Mouse (Mus musculus) adrenal gland, postnatal 10 days (tissue): ENCODE measurements around the gene Rgp1. TPM values are rescaled to one million over a fixed set of nuclear protein-coding genes. Genes with fewer than 3 reads are reported as not detected.

Source experiments
- DNase-seq: peaks from one replicate; pipeline ENCODE4 v3.0.0; 2021; ENCODE audit warnings: mixed read lengths
- total RNA-seq, 2 experiments: library from RNA; stranded (reverse); gene quantifications; 2 replicates each; pipeline ENCODE4 v1.2.3; 2021

The Rgp1 gene
- total RNA-seq, 2 experiments from 2014 or later: 41.7 to 54.1 TPM

DNA sequence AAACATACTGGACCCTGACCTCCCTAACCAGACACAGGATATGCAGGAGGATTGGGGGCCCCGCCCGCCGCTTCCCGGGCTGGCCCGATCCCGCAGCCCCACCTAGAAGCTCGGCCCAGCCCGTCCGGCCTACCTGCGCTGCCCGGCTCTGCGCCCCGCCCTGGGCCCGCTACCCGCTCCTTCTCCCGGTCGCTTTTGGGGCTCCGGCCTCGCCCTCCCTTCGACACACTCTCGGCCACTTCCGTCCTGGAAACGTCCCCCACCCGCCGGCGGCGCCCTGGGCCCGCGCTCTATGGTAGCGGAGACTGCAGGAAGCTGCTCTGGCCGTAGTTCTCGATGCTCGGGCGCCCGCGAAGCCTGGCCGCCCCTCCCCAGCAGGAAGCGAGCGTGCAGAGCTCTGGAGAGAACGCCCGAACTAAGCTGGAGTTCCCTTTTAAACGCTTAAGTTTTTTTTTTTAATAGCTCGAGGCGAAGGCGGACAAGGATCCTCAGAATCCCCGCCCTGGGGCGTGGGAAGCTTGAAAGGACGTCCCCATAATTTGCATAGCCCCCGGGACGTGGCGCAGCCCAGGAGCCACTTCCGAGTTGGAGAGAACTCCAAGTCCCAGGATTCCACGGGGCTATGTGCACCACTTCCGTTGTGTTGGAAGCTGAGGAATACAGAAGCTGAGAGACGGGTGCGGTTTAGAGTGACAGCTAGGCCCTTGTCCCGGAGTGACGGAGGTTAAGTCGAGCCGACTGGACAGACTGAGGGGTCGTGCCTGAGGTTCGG lies 16.3 kb upstream of the Rgp1 start, which contains the start of the genes Creb3 and Tln1:
Gene Creb3 (plus strand): TSS at position 336 of the 772 bp plus-strand sequence.
Gene Tln1 (minus strand): TSS at position 695 of the 772 bp plus-strand sequence.
- DNase-seq: peak; percentile 94

- DNase-seq: no peak
These were observed 15.5 kb upstream of the Rgp1 start for GRCm38 (mm10) chr4:43562769-43563600.

GRCm38 (mm10) chr4:43563601-43563875 lies 15.0 kb upstream of the Rgp1 start:
- DNase-seq: no peak

DNA sequence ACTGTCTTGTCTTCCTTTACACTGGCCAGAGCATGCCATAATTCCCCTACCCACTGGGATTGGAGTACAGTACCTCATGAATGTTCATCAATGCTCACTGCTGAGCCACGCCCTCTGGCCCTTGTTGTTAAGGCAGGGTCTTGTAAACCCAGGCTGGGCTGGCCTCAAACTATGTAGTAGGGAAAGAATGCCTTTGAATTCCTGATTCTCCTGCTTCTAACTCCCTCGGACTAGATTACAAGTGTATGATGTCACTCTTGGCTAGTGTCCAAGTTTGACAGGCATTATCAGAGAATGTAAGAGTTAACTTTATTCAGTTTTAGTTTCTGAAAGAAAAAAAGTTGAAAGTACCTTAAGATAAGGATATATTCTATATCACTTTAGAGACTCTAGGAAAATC lies 14.3 kb upstream of the Rgp1 start:
- no peak for DNase-seq

DNA sequence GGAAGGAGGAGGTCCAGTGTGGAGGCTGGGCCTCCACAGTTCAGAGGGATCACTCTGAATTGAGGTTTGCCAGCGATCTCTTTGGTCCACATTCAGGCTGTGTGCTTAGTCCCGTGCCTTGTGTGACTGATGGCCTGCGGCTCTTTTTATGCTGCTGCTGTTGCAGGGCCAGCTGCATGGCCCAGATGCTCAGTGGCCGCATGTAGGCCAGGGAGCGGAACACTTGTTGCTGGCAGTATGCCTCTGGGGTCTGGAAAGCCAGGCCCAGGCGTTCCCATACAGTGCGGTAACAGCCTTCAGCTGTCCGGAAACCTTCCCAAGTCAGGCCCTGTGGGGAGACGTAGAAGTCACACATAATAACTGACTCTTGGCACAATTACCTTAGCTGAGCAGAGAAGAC lies 11.4 kb upstream of the Rgp1 start:
- no peak for DNase-seq

DNA sequence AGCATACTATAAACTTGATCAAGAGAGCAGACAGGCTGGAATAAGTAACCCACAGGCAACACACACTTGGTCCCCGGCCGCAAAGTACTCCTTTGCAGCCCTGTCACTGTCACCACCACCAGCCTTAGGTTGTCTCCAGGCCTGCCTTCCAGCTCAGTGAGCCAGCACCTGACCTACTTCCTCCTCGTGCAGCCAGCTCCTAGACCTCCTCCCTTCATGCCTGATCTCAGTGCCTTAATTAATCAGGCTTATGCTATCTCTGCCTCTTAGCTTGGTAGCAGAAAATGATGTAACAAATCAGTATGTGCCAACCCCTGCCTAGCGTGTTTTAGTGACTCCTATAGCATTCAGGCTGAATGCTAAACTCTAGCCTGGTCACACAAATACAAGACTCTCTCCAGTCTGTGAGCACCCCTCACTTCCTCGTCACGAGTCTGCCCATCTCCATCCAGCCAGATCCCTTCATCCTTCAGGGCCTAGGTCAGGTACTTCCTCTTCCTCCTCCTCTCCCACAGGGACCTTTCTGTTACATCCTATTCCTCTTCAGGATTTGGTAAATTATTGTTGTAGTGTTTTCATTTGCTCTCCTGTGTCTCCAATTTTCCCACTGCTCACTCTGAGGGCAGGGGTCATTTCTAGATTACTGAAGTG lies 7.0 kb upstream of the Rgp1 start:
- DNase-seq: no peak

DNA sequence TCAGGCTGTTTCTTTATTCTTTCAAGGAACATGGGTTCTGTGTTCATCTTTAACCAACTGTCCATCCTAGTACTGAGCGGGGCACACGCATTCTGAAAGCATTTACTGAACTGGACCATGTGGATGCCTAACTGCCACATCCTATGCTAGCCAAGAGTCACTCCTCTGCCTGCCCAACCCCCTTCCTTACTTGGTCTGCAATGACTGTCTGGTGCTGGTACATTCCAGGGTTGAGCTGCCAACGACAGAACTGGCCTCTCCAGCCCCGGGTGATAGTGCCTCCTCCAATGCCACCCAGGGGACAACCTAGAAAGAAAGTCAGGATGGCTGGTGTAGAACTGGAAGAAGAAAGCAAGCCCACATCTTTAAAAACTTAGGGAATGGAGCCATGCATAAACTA lies 5.0 kb upstream of the Rgp1 start:
- no peak for DNase-seq

GRCm38 (mm10) chr4:43575356-43575755 lies 3.2 kb upstream of the Rgp1 start:
- no peak for DNase-seq

DNA sequence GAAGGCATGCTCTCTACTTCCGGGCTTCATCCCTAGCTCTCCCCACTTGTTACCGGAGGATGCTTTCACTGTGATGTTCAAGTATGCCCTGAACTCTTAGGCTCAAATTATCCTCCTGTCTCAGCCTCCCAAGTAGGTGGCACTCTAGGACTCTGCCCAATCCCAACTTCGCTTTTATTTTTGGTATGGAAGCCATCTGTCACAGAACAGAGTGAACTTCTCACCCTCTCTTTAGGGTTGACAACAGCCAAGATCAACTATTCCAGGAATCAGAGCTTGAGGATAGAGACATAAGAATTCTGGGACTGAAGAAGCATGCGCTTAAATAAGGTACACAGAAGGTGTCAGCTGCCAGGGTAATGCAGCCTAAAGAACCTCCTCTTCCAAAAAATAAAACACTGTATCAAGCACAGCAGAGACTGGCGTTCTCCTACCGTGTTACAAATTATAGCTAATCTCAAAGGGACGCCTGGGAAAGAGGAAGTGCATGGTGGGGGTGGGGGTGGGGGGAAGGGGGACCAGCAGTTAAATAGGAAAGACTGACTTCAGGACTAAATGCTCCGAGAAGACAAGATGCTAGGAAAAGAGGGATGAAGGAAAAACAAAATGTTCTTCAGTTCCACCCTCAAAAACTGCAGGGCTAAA lies 1.2 kb upstream of the Rgp1 start:
- DNase-seq: no peak

DNA sequence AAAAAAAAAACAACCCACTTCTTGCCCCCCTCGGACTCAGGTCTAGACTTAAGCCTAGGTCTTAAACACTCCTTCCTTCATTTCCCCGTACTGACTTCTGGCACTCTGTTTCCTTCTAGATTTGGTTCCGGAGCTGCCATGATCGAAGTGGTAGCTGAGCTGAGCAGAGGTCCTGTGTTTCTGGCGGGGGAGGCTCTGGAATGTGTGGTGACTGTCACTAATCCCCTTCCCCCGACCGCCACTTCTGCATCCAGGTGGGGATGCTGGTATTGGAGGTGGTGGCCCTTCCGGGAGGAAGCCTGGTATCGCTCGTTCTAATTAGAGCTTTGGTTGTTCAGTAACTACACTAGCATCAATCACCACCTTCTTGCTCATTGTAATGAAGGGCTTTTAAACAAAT lies 741 bp downstream of the Rgp1 start:
- no peak for DNase-seq

GRCm38 (mm10) chr4:43579731-43580130 lies 1.2 kb downstream of the Rgp1 start:
- DNase-seq: no peak

GRCm38 (mm10) chr4:43580721-43581120 lies 2.2 kb downstream of the Rgp1 start:
- no peak for DNase-seq

GRCm38 (mm10) chr4:43581381-43581780 lies 2.9 kb downstream of the Rgp1 start:
- DNase-seq: no peak

DNA sequence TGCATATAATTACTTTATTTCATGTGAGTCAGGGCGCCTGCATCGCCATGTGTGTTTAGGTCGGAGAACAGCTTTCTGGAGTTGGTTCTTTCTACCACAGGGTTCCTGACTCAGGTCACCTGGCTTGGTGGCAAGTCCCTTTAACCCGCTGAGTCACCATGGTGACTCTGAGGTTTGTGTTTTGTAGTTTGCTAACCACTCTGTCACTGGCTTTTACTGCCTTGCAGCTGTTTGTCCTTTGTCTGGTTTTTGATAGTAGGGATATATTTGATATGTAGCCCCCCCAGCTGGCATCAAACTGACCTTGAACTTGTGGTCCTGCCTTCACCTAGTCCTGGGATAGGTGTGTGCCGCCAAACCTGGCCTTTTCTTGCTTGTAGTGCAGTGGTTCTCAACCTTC lies 3.7 kb downstream of the Rgp1 start:
- no peak for DNase-seq

GRCm38 (mm10) chr4:43583421-43583820 lies 4.9 kb downstream of the Rgp1 start:
- no peak for DNase-seq

DNA sequence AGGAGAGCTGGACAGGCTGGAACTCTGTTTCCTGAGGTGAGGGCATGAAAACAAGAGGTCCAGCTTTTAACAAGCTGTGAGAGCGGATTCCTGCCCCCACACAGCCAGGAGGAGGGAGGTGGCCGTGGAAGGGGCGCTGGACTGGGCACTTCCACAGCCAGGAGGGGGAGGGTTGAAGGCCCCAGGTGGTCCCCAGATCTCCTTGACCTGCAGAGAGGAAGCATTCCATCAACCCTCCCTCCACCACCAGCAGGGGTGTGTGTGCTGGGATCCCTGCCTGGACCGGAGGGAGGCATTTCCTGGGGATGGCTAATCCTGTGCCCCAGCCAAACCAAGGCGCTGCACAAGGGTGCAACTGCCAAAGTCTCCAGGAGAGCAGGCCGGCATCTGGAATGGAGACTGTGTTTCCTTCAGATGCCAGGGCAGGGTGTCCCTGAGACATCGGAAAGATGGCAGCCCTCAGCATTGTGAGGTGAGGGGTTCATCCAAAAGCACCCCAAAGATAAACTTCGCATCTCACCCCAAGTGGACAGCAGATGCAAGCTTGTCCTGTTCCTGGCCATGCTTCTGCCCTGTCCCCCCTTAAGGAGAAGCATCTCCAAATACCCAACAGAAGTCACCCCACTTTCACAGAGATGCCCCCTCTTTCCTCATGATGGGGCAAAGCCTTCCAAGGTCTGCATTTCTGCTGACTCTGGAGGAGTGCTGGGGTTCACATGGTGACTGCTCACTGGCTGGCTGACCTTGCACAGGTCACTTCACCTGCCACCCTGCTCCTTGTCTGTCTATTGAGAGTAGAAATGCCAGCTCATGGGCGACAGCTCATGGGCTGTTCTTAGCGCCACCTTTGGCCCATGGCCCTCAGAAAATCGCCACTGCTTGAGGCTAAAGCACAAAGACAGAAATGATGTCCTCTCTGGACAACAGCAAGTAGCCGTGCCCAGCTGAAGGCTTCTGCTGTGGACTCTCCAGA lies 6.2 kb downstream of the Rgp1 start, which contains the start of gene Msmp:
Gene Msmp (minus strand): TSS at position 51 of the 973 bp plus-strand sequence.
- peak; percentile 42 for DNase-seq

DNA sequence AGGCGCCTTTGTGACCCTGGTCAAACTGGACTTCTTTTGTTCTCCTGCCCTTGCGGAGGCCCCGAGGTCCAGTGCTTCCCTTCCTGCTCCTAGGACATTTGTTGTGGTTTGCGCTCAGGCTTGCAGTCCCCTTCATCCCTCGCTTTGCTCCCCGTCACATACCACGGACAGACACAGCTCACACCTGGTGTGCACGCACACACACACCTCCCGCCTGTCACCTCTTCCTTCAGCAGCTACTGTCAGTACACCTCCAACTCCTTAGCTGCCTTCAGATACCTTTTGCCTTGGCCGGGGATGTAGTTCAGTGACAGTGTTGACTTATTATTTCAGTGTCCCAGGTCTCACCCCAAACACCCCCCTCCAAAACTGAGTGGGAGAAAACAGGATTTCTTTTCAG lies 7.2 kb downstream of the Rgp1 start:
- no peak for DNase-seq

DNA sequence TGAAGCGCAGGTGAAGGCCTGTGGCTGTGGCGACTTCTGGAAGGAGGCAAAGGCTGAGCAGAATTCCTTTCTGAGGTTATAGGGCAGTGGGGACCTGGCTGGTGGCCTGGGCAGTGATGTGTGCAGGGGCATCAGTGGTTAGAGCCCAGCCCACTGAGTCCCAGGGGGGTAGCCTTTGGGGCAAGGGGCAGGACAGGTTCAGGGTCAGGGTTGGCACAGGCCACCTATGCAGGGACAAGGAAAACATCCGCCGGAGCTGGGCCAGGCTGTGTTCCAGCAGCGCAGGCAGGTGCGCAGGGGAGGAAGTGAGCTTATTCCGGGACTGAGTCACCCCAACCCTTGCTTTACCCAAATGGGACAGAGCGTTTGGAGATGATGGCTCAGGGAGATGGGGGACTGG lies 7.9 kb downstream of the Rgp1 start:
- DNase-seq: peak; percentile 56

DNA sequence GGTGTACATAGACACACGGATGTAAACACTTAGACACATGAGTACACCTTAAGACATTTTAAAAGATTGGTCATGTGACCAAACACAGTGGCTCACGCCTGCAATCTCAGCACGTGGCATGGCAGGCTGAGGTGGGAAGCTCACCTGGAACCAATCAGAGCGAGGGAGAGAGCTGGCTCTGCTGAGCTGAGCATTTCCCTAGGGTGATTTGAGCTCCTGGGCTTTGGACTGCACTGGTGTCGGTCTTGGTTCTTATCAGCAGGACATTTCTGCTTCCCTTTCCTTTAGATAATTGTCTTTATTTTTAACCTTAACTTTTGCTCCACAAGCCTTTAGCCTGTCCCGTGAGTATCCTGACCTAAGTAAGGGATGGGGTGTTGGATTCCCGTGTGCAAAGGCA lies 9.2 kb downstream of the Rgp1 start:
- no peak for DNase-seq

- no peak for DNase-seq
These were observed 13.0 kb downstream of the Rgp1 start for GRCm38 (mm10) chr4:43591543-43591942.

GRCm38 (mm10) chr4:43591961-43592360 lies 13.4 kb downstream of the Rgp1 start:
- no peak for DNase-seq
